Mouse (Mus musculus): Measurements from ENCODE around the gene 1810049J17Rik. TPM values are rescaled to one million over a fixed set of nuclear protein-coding genes. Genes with fewer than 3 reads are reported as not detected.

Gene 1810049J17Rik
- polyA plus RNA-seq, 1 experiment from 2014 or later = 2.0 TPM

DNA sequence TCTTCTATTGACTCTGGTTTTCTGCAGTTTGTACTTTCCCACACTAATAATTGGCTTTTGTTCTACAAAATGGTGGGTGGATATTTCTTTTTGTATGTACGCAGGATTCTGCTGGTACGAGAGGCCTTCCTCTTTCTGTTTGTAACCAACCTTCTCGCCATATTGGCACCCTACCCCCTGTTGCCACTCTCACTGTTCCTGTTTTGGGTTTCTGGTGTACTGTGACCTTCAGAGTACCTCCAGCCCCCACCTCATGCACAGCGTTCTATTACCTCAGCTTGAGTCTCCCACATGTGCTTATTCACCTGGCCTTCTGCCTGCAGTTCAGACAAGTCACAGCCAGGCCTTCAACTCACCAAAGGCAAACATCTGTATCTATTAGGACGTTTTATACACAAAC lies 28.1 kb upstream of the 1810049J17Rik start:
- ATAC-seq (no peak), DNase-seq (ENCODE audit: low read depth, low spot score) (no peak)
- in situ Hi-C loops (cut with MboI; ENCODE audit: low pct_unique_long_range_greater_than_20kb) = no loop called here
- ChIA-PET CTCF (interaction anchor here (0.9 to 1.5 kb wide), 2 partner anchors 10 to 11 kb away, joined by 3 read pairs; no protein-coding TSS in a partner anchor), POLR2A (no interaction called here)
- no peak for TF ChIP-seq CTCF (IDR thresholded peaks at IDR 0.05)
- H3K27me3 ChIP-seq = no peaks in the 10 kb centered on the region

DNA sequence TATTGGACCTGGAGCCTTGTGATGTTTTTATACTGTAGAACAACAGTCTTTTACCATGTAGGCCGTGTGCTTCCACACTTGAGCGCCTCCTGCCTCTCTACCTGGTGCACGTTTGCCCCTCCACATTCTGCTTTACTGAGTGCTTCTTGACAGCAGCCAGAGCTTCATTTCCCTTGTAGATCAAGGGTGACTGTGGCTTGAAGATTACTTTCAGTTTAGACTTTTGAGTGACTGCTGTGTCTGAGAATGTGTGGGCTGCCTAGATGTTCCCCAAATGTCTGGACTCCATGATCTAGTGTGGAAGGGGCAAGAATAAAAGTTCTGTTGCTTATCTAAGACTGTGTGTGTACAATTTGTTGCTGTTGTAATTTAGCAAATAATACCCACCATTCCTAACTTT lies 27.3 kb upstream of the 1810049J17Rik start:
- no peak for TF ChIP-seq CTCF (IDR thresholded peaks at IDR 0.05)
- ChIA-PET POLR2A (interaction anchor here (0.6 kb wide), 1 partner anchor 11 kb away, joined by 3 read pairs; no protein-coding TSS in a partner anchor), CTCF (interaction anchor here (1.3 kb wide), 1 partner anchor 13 kb away, joined by 4 read pairs; no protein-coding TSS in a partner anchor)
- no peaks in the 10 kb centered on the region for H3K27me3 ChIP-seq
- no peak for DNase-seq (ENCODE audit: low read depth, low spot score)
- in situ Hi-C loops (cut with MboI; ENCODE audit: low pct_unique_long_range_greater_than_20kb) = no loop called here
- ATAC-seq = no peak

DNA sequence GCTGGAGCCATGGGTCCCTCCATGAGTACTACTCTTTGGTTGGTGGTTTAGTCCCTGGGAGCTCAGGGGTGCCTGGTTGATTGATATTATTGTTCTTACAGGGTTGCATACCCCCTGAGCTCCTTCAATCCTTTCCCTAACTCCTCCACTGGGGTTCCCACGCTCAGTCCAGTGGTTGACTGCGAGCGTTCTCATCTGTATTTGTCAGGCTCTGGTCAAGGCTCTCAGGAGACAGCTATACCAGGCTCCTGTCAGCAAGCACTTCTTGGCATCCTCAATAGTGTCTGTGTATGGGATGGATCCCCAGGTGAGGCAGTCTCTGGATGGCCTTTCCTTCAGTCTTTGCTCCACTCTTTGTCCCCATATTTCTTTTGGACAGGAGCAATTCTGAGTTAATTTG lies 25.2 kb upstream of the 1810049J17Rik start:
- ATAC-seq = no peak
- ChIA-PET POLR2A (no interaction called here), CTCF (interaction anchor here (1.3 kb wide), 1 partner anchor 8 kb away, joined by 3 read pairs; no protein-coding TSS in a partner anchor)
- in situ Hi-C loops (cut with MboI; ENCODE audit: low pct_unique_long_range_greater_than_20kb) = no loop called here
- no peak for DNase-seq (ENCODE audit: low read depth, low spot score)
- no peaks in the 10 kb centered on the region for H3K27me3 ChIP-seq
- no peak for TF ChIP-seq CTCF (IDR thresholded peaks at IDR 0.05)

DNA sequence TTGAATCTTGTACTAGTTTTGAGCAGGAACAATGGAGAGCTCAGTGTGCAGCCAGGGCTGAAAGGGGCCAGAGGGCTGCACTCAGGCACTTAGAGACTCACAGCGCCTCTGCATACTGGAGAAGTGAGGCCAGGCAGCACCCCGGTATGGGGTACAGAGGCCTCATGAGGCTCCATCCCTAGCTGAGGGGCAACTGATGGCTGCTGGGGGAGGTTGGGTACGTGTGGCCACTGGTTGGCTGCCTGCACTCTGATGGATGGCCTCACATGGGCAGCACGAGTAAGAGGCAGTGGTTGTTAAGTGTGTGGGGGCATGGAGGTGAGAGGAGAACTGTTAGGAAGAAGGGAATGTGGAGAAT lies 19.7 kb upstream of the 1810049J17Rik start:
- in situ Hi-C loops (cut with MboI; ENCODE audit: low pct_unique_long_range_greater_than_20kb) = no loop called here
- CTCF ChIA-PET = interaction anchor here (1.5 to 3.1 kb wide), 2 partner anchors 13 to 145 kb away, joined by 3 to 13 read pairs; no protein-coding TSS in a partner anchor
- no peaks in the 10 kb centered on the region for H3K27me3 ChIP-seq
- ATAC-seq = peak; percentile 95
- POLR2A ChIA-PET = no interaction called here
- TF ChIP-seq CTCF (IDR thresholded peaks at IDR 0.05) = no peak
- no peak for DNase-seq (ENCODE audit: low read depth, low spot score)

DNA sequence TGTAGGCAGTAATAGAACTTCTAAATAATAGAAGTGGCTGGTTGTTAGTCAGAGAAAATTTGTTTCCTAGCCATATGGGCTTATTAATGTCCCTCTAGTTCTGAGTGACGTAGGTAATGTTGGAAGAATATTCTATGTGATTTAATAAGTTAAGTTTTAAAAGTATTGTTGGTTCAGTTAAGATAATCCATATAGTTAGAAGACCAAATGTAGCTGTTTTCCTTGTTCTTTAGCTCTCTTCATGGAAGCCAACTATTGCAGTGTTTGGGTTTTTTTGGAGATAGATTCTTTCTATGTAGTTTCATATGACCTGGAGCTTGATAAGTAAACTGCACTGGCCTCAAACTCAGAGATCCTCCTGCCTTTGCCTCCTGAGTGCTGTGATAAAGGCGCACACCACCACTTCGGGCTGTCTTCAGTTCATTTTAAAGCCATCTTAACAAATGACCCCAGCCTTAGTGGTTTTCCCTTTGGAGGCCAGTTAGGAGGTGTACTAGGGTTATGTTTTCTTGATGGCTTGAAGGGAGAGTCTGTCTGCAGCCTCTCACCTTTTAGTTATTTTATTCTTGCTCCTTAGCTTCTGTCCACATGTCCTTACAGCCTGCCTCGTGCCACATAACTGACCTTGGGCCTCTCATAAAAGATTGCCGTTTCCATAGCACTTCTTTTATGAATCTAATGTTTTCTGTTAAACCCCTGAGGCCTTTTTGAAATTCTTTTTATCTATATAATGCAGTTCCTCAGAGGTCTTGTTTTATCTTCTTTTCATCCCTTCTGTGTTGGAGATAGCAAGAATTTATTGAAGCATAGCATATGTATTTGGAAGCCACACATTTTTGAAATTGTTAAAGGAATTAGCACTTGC lies 19.1 kb upstream of the 1810049J17Rik start:
- in situ Hi-C loops (cut with MboI; ENCODE audit: low pct_unique_long_range_greater_than_20kb) = no loop called here
- no peaks in the 10 kb centered on the region for H3K27me3 ChIP-seq
- ChIA-PET CTCF (interaction anchor here (1.5 to 3.1 kb wide), 2 partner anchors 13 to 144 kb away, joined by 3 to 13 read pairs; no protein-coding TSS in a partner anchor), POLR2A (no interaction called here)
- ATAC-seq (peak; percentile 29), DNase-seq (ENCODE audit: low read depth, low spot score) (no peak)
- TF ChIP-seq CTCF (IDR thresholded peaks at IDR 0.05) = no peak

DNA sequence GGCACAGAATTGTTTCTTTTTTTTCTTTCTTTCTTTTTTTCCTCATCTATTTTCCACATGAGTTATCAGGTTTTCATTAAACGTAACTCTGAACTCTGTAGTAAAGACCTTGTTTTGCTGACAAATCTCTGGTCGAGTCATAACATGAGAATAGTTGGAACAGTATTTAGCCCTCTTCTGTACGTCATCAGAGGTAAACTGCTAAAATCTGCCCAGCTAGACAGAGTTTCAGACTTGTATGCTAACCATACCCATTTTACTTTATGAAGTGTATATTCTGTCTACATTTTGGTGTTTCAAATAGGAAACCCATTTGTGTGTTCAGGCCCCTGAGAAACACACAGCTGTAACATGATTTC lies 16.1 kb upstream of the 1810049J17Rik start:
- in situ Hi-C loops (cut with MboI; ENCODE audit: low pct_unique_long_range_greater_than_20kb) = loop anchor here (10.0 kb wide), 1 partner anchor 143 kb away; no protein-coding TSS in a partner anchor
- ChIA-PET POLR2A (no interaction called here), CTCF (interaction anchor here (1.7 kb wide), 1 partner anchor 11 kb away, joined by 3 read pairs; no protein-coding TSS in a partner anchor)
- H3K27me3 ChIP-seq = no peaks in the 10 kb centered on the region
- no peak for TF ChIP-seq CTCF (IDR thresholded peaks at IDR 0.05)
- DNase-seq (ENCODE audit: low read depth, low spot score) (no peak), ATAC-seq (no peak)

DNA sequence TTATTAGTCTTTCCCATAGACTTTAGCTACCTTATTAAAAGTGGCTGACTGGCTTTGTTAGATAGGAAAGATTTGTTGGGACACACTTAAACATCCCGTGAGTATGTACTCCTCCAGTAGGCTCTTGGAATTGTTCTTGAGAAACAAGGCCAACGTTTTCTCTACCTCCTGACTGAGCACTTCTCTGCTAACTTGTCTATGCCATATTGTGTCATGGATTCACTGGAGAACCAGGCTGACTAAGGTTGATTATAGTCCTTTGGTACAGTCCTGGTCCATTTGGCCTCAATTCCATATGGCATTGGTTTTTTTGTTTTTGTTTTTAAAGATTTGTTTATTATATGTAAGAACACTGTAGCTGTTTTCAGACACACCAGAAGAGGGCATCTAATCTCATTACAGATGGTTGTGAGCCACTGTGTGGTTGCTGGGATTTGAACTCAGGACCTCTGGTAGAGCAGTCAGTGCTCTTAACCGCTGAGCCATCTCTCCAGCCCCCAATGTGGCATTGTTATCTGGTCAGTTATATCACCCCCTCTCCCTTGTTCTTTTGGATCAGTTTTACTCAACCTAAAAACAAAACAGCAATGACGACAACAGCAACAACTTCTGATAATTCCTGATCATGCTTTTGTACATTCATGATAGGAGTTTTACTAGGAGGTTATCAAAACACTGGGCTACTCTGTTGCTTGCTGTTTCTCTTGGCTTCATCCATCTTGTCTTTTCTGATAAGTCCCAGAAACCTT lies 15.5 kb upstream of the 1810049J17Rik start:
- H3K27me3 ChIP-seq = no peaks in the 10 kb centered on the region
- DNase-seq (ENCODE audit: low read depth, low spot score) (no peak), ATAC-seq (no peak)
- in situ Hi-C loops (cut with MboI; ENCODE audit: low pct_unique_long_range_greater_than_20kb) = loop anchor here (10.0 kb wide), 1 partner anchor 142 kb away; no protein-coding TSS in a partner anchor
- POLR2A ChIA-PET = interaction anchor here (1.1 kb wide), 1 partner anchor 17 kb away, joined by 3 read pairs; no protein-coding TSS in a partner anchor
- CTCF ChIA-PET = interaction anchor here (1.7 kb wide), 1 partner anchor 11 kb away, joined by 3 read pairs; no protein-coding TSS in a partner anchor
- TF ChIP-seq CTCF (IDR thresholded peaks at IDR 0.05) = no peak

DNA sequence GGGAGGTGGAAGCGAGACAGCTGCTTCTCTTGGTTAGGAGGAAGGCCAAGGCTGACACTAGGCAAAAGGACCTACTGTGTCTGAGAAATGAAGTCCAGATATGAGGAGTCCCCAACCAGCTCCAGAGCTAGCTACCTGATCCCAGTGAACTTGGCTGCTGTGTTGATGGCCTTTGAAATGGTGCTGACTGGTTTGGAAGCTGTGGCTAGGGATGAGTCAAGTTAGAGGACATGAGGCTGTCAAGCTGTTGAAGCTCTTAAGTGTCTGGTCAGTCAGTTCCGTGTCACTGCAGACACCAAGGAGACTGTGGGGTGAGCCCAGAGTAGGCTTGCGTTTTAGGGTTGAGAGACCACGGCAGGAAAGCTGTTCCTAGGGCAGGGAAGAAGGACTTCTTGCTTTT lies 12.7 kb upstream of the 1810049J17Rik start:
- no peak for TF ChIP-seq CTCF (IDR thresholded peaks at IDR 0.05)
- no peaks in the 10 kb centered on the region for H3K27me3 ChIP-seq
- ATAC-seq (no peak), DNase-seq (ENCODE audit: low read depth, low spot score) (no peak)
- in situ Hi-C loops (cut with MboI; ENCODE audit: low pct_unique_long_range_greater_than_20kb) = loop anchor here (10.0 kb wide), 1 partner anchor 140 kb away; no protein-coding TSS in a partner anchor
- ChIA-PET POLR2A (no interaction called here), CTCF (interaction anchor here (1.4 kb wide), 1 partner anchor 11 kb away, joined by 3 read pairs; no protein-coding TSS in a partner anchor)

DNA sequence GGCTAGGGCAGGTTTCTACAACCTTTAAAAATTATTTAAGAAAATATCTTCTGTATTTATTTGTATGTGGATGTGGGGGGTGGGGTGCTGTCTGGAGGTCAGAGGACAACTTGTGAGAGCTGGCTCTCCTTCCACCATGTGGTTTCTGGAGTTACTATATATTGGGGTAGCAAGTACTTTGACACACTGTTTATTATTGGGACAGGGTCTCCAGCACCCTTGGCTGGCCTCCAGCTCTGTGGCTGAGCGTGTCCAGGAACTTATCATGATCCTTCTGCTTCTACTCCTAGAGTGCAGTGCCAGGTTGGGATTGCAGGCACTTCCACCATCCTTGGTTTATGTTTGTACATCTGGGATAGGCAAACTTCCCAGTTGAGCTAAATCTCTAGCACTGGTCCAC lies 9.6 kb upstream of the 1810049J17Rik start:
- ChIA-PET POLR2A (no interaction called here), CTCF (interaction anchor here (1.1 to 1.4 kb wide), 2 partner anchors 12 to 134 kb away, joined by 3 to 4 read pairs; no protein-coding TSS in a partner anchor)
- no peaks in the 10 kb centered on the region for H3K27me3 ChIP-seq
- TF ChIP-seq CTCF (IDR thresholded peaks at IDR 0.05) = no peak
- ATAC-seq = no peak
- in situ Hi-C loops (cut with MboI; ENCODE audit: low pct_unique_long_range_greater_than_20kb) = loop anchor here (10.0 kb wide), 1 partner anchor 136 kb away; no protein-coding TSS in a partner anchor
- no peak for DNase-seq (ENCODE audit: low read depth, low spot score)

DNA sequence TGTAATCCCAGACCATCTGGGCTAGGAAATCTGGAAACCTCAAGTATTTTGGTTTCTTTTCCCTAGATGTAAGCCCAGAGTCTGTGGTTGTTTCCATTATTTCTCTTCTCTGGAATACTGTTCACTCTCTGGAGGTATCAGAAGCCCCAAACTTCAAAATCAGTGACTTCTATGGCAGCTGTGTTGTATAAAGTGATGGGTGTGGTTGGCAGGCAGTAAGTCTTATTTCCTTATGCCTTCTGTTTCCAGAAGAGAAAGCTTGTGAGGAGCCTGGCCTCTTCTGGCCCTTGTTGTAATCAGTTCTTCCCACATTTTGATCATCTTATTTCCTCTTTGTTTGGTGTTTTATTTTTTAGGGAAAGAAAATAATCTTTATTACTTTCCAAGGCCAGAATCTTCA lies 9.2 kb upstream of the 1810049J17Rik start:
- DNase-seq (ENCODE audit: low read depth, low spot score) (no peak), ATAC-seq (no peak)
- no peaks in the 10 kb centered on the region for H3K27me3 ChIP-seq
- ChIA-PET CTCF (interaction anchor here (1.1 to 1.4 kb wide), 2 partner anchors 13 to 134 kb away, joined by 3 to 4 read pairs; no protein-coding TSS in a partner anchor), POLR2A (no interaction called here)
- TF ChIP-seq CTCF (IDR thresholded peaks at IDR 0.05) = no peak
- in situ Hi-C loops (cut with MboI; ENCODE audit: low pct_unique_long_range_greater_than_20kb) = loop anchor here (10.0 kb wide), 1 partner anchor 136 kb away; no protein-coding TSS in a partner anchor

Data from Patski (cell line).